Mouse (Mus musculus) right cerebral cortex, postnatal 25 days (tissue): Measurements from ENCODE around the gene Zfp978.
"Not testable (repeated sequence)": the region's sequence is repeated elsewhere in the genome, so short reads cannot be mapped to it uniquely, and the experiment has no call there.

ENCODE experiments used
- DNase-seq: peaks from one replicate; pipeline ENCODE4 v3.0.0; 2022

Zfp978 gene

DNA sequence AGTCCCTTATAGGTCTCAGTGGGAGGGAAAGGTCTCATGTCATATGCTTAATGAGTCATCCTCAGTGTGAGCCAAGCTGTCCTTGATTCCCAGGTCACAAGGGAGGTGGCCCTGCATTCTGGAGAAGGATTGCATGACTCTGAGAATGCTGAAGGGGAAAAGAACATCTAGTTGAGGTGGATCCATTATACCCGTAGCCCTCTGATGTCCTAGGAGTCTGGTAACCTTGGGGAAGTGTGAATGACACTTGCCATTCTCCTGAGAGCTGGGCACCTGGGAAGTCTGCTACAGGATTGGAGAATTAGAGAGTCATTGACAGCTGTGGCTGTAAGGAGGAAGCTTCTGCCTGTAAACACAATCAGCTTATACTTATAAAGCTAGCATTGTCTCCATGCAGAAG lies 55.3 kb downstream of the Zfp978 start:
- DNase-seq = not testable (repeated sequence)

DNA sequence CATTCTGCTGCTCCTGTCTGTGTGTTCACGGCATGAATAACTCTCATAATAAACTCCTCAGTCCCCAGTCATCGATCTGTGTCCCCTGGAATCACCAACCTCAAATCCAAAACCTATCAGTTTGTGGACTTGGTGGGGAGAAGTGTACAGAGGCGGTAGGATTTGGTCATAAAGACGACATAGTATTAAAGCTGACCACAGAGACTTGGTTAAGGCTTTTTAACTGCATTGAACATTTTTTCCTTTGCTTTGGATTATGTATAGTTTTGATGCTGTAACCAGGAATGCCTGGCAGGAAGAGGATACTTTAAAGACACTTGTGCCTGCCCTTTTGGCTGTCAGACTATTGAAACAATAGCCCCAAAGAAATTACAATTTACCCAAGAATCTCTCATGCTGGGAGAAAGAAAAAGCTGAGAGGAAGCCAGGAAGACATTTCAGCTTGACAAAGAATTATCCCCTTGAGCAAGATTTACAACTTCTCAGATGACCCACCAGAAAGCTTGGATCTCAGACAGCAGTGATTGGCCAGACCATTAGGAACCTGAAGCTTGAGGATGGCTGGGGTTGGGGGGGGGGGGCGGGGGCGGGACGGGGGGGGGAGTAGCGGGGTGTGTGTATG lies 56.2 kb downstream of the Zfp978 start:
- DNase-seq = no peak

DNA sequence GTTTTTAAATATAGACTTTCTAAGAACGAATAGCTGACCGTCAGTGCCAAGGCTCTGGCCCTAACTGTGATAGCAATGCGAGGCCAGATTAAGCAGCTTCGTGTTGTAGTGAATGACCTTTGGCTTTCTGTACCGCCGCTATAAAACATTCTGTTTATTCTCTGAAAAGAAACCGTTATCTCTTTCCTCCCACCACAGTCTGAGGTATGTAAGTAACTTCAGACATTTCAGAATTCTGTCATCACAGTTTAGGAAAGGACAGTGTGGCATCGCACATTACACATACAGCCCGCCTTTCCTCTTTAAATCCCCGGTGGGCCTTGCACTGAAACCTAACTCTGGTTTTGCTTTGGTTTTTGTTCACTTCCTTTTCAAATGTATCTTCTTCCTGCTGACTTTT lies 56.8 kb downstream of the Zfp978 start:
- DNase-seq = no peak

DNA sequence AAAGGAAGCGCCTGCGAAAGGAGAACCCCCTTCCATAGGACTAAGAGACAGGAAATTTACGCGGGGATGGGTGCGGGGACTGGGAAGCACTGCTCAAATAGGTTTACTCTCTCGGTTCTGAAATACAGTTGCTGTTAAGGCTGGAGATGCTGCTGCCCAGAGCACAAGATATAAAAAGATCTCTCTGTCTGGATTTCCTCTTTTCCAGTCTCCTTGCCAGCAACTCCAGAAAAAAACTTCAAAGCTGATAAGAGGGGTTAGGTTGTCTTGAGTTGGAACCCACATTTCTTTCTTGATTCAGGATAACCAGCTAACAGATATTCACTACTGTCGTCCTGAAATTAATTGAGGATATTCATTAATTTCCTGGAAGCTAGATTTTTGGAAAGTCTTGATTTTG lies 57.2 kb downstream of the Zfp978 start:
- not testable (repeated sequence) for DNase-seq

DNA sequence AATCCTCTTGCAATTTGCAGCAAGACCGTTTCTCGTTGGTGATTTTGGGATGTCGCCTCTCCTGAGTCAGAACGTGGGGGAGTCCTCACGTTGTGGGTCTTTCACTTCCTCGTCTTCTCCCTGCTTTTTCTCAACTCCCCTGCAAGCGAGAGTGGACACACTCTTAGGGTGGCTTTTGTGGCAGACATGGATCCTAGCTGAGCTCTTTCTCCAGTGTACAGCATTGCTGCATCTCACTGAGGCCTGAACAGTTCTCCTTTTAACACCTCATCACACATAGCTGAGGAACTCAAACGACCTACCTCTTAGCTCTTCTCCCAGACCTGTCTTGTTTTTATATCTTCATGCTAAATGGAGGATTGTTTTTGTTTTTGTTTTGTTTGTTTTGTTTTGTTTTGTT lies 58.1 kb downstream of the Zfp978 start:
- DNase-seq = not testable (repeated sequence)

DNA sequence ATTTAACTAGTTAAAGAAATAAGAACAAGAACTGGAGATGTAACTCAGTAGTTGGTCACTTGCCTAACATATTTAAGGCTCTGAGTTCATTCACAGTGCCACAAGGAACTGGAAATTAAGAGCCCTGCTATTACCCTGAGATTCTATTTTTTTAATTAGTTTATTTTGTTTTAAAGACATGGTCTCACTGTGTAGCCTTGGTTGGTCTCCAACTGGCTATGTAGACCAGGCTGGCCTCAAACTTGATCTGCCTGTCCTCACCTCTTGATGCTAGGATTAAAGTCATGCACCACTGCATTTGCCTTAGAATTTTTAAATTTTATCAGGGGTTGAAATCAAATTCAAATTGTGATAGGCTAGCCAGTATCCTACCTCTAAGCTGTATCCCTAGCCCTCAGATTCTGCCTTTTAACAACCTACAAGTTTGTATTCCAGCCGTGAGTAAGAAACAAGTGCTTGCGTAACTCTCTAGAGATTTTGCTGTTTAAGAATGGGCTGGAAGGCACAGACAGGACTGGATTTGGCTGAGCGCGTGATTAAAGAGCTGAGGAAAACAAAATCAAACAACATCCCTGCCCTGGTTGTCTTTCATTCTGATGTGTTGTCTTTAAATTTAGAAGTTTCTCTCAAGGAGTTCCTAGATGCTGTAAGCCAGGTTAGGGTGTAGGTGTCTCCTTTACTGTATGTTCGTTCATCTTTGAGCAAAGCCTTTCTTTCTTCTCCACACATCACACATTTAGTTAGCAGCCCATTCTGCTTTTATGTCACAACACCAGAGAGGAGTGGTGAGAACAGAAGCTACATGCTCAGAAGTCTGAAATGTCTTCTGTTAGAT lies 58.9 kb downstream of the Zfp978 start:
- DNase-seq = not testable (repeated sequence)

DNA sequence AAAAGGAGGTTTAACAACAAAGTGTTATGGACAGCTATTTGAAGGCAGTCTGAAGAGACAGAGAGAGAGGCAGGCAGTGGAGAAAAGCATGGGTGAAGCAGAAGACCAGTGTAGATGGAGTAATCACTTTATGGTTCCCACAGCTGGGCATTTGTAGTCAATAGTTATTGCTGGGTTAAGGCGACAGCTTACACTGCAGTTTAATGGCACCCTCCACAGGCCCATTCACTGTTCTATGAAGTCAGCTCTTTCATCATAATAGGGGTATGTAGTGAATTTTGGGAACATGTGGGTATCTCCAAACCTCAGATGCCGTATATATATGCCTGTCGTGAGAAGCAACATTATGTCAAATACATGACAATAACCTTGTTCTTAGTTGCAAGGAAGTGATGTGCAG lies 59.7 kb downstream of the Zfp978 start:
- no peak for DNase-seq

DNA sequence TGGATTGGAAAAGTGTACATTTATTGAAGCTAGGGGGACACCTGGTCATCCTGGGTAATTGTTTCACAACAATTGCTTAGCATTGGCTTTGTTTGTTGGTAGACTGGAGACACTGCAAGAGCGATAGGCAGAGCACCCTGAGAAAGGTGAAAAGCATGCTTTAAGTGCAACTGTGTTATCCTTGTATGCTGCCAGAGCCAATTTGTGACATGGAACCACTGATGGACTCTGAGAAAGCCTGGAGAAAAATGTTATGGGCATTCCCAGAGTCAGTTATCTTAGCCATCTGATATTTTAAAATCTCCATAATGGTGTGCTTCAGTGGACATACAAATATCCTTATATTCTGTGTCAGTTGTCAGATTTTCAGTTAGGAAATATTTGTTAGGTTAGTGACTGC lies 60.2 kb downstream of the Zfp978 start:
- not testable (repeated sequence) for DNase-seq

DNA sequence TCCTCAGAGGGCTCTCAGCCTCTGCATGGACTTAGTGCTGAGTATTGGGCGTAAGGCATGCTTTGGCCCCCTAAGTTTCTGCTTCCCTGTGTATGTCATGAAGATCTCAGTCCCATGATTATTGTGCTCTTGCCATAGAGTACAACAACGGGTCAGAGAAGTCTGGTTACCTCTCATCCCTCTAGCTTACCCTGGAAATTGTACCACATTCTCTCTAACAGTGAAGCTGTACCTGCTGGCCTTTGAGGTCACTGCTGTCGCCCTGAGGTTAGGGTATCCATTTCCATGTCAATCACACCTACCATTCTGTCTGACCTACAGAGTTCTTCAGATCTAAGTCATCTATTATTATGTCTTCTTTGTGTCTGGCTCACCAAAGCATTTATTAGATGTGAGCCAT lies 62.0 kb downstream of the Zfp978 start:
- no peak for DNase-seq

DNA sequence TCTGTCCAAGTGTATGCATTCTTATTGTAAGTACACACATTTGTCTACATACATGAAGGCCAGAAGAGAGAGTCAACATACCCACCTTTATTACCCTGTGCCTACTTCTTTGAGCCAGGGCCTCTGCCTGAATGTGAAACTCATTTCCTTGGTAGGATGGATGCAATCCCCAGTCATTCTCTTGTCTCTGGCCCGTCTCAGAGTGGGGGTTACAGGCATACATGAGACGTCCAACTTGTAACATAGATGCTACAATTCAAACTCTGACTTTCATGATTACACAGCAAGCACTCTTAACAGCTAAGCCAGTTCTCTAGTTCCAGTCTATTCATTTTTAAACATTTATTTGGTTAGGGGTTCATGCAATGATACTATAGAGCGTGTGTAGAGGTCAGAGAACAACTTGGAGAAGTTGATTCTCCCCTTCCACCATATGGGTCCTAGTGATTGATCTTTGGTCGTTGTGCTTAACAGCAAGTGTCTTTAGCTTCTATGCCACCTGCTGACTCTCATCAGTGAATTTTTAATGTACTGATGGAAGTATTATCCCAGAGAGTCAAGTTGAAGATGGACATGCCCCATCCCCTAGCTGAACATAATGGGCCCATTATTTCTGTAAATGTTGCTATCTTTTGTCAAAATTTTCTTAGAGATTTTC lies 62.7 kb downstream of the Zfp978 start:
- no peak for DNase-seq

DNA sequence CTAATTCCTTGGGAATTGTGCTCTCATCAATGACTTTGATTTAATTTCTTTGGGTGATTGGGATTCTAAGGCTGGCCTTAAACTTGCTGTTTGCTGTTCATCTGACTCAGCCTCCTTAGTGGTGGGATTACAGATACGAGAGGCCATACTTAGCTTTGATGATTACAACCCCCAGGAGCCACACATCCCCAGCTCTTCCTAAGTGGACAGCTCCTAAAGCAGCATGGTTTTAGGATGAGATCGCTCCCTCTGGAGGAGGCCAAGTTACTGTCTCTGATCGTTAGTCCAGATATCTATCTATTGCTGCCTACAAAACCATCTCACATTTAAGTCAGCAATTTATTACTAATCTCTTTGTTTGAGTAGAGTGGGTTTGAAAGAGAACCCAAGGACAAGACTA lies 63.3 kb downstream of the Zfp978 start:
- DNase-seq = not testable (repeated sequence)

DNA sequence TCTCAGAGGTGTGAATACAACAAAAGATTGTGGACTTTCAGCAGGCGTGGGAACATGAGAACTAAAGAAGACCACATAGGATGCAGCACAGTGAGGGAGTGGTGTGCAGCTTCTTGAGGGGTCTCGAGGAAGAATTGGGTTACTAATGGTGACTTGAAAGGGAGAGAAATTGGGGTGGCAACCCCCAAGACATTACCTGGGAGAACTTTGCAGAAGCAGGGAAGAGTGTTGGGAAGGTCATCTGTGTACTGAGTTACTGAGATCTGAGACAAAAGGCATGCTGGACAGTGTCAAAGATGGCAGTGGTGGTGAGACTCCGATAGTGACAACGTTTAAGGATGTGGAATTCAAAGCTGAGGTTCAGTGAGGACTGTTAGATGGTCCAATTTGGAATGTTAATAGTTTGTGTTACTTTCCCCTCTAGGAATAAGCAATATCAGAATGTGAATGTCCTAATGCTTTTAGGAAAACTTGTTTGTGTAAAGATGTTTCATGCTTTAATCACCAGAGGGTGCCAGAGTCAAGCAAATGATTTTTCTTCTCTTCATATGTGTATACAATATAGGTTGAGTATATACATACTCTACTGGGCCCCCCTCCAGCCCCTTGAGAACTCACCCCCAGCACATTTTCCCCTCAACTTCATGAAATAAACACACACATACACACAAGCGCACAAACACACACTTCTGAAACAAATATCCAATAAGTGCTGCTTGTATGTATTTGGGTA lies 64.7 kb downstream of the Zfp978 start:
- not testable (repeated sequence) for DNase-seq

DNA sequence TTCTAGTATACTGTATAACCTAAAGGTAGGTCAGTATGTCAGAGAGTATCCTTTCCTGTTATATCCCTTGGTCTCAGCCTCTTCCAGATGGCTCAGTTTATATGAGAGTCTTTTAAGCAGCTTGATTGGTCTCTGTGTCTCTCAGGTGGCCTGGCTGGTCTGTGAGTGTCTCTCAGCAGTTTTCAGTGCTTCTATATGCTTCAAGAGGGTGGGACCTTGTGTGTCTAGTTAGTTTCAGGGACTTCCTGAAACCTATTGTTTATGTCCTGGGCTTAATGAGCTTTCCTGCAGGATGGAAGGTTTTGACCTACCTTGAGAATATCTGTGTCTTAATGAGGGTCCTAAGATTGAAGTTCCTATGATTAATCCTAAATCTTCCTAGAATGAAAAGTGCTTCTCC lies 69.5 kb downstream of the Zfp978 start:
- DNase-seq = no peak

DNA sequence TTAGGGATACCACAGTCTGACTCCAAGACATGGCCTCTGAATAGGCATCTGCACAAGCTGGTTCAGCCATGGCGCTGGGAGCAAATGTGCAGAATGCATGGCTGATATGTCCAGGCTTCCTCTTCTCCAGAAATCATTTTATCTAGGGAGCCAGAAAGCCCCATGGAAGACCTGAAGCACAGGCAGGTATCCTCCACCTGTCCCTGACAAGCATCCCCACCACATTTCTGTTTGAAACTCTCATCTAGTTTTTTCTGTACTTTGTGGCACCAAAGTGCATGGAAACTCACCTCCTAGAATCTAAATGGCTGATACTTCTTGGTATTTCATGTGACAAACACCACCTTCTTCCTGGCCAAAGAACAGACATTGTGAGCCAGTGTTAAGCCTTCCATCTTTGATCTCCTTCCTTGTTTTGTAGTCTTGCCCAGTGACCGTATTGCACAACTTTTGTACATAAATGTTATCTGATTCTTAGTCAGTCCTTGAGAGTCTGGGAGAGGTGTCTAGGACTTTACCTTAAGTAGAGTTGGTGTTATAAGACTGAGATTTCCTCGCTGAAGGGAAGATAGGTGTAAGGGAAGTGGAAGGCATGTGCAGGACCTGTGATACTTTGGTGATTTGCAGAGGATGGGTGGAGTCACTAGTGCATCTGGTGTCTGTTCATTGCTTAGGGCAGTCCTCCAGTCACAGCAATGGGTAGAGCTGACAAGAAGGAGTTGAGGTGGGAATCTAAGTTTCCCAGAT lies 70.8 kb downstream of the Zfp978 start:
- not testable (repeated sequence) for DNase-seq

DNA sequence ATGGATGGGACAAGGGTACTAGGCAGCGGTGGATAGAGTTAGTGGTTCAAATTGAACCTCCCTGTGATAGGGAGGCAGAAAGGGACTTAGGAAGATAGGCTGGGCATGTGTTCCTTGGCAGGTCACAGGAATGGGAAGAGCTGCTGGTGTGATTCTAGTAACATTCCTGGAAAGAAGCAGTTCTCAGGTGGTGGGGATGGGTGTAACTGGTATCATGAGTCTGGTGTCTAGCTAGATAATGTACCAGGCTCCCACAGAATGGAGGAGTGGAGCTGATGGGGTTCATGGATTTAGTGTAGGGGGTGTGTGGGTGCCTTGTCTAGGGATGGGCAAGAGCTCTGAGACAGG lies 71.3 kb downstream of the Zfp978 start:
- DNase-seq = no peak

DNA sequence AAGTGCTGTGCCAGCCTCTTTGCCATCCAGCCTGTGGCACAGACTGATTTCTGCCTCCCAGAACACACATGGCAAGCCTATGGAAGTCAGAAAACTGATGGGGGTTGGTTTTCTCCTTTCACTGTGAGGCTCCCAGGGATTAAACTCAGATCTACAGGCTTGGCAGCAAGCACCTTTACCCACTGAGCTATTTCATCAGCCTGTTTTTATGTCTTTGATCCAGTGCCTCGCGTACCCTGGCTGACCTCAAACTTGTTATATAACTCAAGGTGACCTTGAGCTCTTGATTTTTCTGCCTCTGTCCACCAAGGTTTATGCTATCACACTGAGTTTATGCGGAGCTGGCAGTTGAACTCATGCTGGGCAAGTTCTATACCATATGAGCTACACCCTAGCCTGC lies 71.9 kb downstream of the Zfp978 start:
- no peak for DNase-seq

DNA sequence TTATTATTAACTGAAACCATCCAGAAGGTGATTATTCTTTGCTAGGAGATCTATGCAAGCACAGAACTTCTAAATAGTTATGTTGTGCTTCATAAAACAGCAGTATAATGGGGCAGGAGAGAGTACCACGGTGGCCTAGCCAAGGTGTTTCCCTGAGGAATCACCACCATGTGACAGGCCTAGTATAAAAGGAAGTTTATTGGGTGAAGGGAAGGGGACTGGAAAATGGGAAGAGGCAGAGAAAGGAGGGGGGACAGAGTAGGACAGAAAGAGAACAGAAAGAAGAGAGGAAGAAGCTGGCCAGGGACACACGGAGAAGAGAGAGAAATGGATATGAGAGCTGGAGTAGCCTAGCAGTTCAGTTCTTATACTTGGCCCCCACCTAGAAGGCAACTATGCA lies 72.8 kb downstream of the Zfp978 start:
- no peak for DNase-seq
